Mouse (Mus musculus) midbrain, embryonic 15.5 days (tissue): ENCODE results near the gene Gm20388. TPM values are rescaled to one million over a fixed set of nuclear protein-coding genes. Genes with fewer than 3 reads are reported as not detected.

Experiments
- ATAC-seq: fragments of 200-750 bp; cut with Nextera tagmentation; replicated peaks from 2 replicates; pipeline ENCODE4 v1.8.0; 2017; ENCODE audit warnings: moderate TSS enrichment
- H3K27ac ChIP-seq: fragments of 300-500 bp; sonication (generic); 2 replicates; pipeline ENCODE4 v1.5.1; 2015; ENCODE audit warnings: mild to moderate bottlenecking, inconsistent platforms
- H3K27me3 ChIP-seq: fragments of 300-500 bp; sonication (generic); replicated peaks from 2 replicates; pipeline ENCODE4 v1.6.1; 2015; ENCODE audit warnings: inconsistent platforms
- H3K36me3 ChIP-seq: fragments of 300-500 bp; sonication (generic); replicated peaks from 2 replicates; pipeline ENCODE4 v1.6.1; 2015; ENCODE audit warnings: inconsistent platforms
- H3K4me1 ChIP-seq: fragments of 300-500 bp; sonication (generic); 2 replicates; pipeline ENCODE4 v1.6.1; 2015; ENCODE audit warnings: inconsistent platforms
- H3K4me2 ChIP-seq: fragments of 300-500 bp; sonication (generic); 2 replicates; pipeline ENCODE4 v1.6.1; 2015; ENCODE audit warnings: inconsistent platforms, mild to moderate bottlenecking, moderate library complexity
- H3K4me3 ChIP-seq: fragments of 300-500 bp; sonication (generic); 2 replicates; pipeline ENCODE4 v1.5.1; 2015; ENCODE audit warnings: mild to moderate bottlenecking, inconsistent platforms
- H3K9ac ChIP-seq: fragments of 300-500 bp; sonication (generic); 2 replicates; pipeline ENCODE4 v1.6.1; 2015; ENCODE audit warnings: mild to moderate bottlenecking, inconsistent platforms
- H3K9me3 ChIP-seq: fragments of 300-500 bp; sonication (generic); 2 replicates; pipeline ENCODE4 v1.6.1; 2016; ENCODE audit warnings: inconsistent platforms
- WGBS: fragments of 180-500 bp; shearing (Covaris S2); methylation state at CpG from one replicate; pipeline ENCODE4 v1.1.7; 2015; ENCODE audit warnings: mixed read lengths; 5-methylcytosine and 5-hydroxymethylcytosine counted together
- polyA plus RNA-seq: library from polyadenylated mRNA; unstranded; fragments of >200 nt; fragmentation: Nextera tagmentation; extraction: Ambion mirVana; gene quantifications from 2 replicates; pipeline ENCODE4 v1.2.1, GENCODE M21; 2015

Gm20388 gene
- polyA plus RNA-seq, 1 experiment from 2014 or later = 5.6 TPM

DNA sequence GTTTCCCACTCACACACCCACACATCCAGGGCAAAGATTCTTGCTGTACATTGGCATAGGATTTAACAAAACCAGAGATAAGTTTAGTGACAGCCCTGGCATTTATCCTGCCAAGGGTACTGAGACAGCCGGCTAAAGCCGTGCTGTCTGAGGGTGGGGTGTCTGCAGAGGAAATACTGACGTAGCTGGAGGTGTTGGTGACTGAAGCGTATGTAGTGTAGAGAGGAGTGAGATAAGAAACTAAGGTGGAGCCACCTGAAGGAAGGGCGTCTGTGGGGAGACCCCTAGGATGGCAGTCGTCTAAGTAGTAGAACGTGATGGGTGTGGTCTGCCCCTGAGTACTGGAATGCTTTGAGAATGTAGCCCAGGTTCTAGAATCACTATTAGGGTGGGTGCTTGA is 1941.8 kb downstream of the Gm20388 start:
- WGBS = 74% methylated on average over 7 of the region's 7 CpGs
- no peaks in the 10 kb centered on the region for H3K9me3 ChIP-seq
- H3K9ac ChIP-seq = no peak overlapping the region
- no peaks in the 10 kb centered on the region for H3K36me3 ChIP-seq
- H3K27me3 ChIP-seq = no peaks in the 10 kb centered on the region
- peaks cover 10% of the 10 kb centered on the region for H3K4me1 ChIP-seq
- no peak overlapping the region for H3K4me2 ChIP-seq
- no peak overlapping the region for H3K27ac ChIP-seq
- no peak for ATAC-seq
- H3K4me3 ChIP-seq = no peak overlapping the region

DNA sequence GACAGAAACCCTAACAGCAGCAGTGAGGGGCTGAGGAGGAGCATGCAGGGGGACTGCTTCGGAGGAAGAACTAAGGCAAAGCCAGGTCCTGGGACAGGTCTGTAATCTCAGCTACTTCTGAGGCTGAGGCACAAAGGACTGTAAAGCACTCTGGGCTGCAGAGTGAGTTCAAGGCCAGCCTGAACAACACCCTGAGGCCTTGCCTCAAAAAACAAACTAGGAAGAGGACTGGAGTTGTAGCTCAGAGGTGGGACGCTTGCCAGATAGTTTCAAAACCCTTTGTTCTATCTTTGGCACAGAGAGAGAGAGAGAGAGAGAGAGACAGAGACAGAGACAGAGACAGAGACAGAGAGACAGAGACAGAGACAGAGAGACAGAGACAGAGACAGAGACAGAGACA is 1942.9 kb downstream of the Gm20388 start:
- Histone ChIP-seq H3K4me1 (peaks cover 10% of the 10 kb centered on the region), H3K4me3 (no peak overlapping the region), H3K9me3 (no peaks in the 10 kb centered on the region), H3K4me2 (no peak overlapping the region), H3K9ac (no peak overlapping the region), H3K27ac (no peak overlapping the region), H3K36me3 (no peaks in the 10 kb centered on the region), H3K27me3 (no peaks in the 10 kb centered on the region)
- ATAC-seq = no peak
- 73% methylated on average over 2 of the region's 2 CpGs for WGBS

DNA sequence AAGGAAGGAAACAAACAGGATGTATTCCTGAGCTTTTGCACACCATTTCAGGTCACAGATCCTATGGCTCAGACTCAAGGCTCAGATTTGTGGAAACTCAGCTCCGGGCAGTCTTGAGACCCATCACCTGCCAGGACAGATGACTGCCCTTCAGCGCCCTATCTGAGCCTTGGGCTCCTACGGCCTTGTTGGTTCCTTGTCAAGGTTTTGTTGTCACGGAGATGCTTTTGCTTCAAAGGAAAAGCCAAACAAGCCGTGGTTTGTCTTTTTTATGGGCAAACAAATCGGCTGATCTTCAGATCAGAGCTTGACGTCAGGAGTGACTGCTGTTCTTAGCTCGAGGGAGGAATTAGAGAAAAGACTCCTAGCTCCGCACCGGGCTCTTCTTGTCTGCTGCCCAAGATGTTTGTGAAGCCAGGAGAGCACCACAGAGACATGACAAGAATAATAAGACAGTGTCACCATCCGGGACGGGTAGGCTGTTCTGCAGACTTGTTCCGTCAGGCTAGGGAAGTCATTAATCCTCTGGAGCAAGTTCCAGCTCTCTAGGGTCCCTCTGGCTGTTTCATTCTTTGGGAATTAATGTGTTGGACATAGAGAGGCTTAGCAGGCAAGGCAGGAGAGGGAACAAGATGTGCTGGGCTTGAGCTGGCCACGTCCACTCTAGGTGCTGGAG is 1945.6 kb downstream of the Gm20388 start:
- no peaks in the 10 kb centered on the region for H3K36me3 ChIP-seq
- H3K27ac ChIP-seq = no peak overlapping the region
- no peak overlapping the region for H3K4me3 ChIP-seq
- no peaks in the 10 kb centered on the region for H3K27me3 ChIP-seq
- peaks cover 5% of the 10 kb centered on the region for H3K4me1 ChIP-seq
- no peak overlapping the region for H3K9ac ChIP-seq
- 70% methylated on average over 14 of the region's 14 CpGs for WGBS
- H3K9me3 ChIP-seq = no peaks in the 10 kb centered on the region
- H3K4me2 ChIP-seq = no peak overlapping the region
- ATAC-seq = no peak

DNA sequence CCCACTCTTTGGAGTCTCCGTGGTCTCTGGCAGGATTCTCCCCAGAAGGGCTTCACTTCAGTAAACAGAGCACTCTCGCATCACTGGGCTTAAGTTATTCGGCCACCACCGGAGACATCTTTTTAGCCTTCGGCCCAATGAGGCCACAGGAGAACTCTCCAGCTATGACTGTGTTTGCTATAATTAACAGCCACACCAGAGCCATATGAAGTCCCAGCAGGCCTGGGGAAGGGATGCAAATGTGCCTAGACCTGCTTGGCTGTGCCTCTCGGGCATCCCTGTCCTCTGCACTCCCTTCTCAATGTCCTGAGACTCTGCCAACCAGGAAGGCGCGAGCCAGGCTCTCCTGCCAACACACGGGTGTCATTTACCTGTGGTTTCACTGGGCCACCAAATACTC is 1946.7 kb downstream of the Gm20388 start:
- WGBS = 49% methylated on average over 9 of the region's 9 CpGs
- Histone ChIP-seq H3K9me3 (no peaks in the 10 kb centered on the region), H3K27me3 (no peaks in the 10 kb centered on the region), H3K27ac (no peak overlapping the region), H3K36me3 (no peaks in the 10 kb centered on the region), H3K4me1 (no peaks in the 10 kb centered on the region), H3K4me2 (no peak overlapping the region), H3K9ac (no peak overlapping the region), H3K4me3 (no peak overlapping the region)
- no peak for ATAC-seq

DNA sequence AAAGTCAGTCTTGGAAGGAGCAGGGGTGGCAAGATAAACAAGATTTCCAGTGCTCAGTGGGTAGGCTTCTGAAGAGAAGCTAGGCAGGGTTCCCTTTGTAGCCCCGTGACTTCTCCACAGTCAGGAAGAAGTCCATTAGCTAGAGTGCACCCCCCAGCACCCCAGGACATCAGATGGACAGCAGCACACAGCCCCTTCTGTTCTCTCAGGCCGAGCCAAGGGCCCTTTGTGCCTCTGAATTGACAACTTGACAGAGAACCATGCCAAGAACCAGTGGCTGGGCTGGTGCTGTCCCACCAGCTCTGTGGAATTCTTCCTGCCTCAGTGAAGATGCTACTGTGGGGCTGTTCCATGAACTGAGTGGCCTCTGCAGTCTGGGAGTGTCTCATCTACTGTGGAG is 1947.1 kb downstream of the Gm20388 start:
- no peak for ATAC-seq
- no peak overlapping the region for H3K4me3 ChIP-seq
- H3K9ac ChIP-seq = no peak overlapping the region
- no peak overlapping the region for H3K4me2 ChIP-seq
- no peaks in the 10 kb centered on the region for H3K4me1 ChIP-seq
- H3K9me3 ChIP-seq = no peaks in the 10 kb centered on the region
- 62% methylated on average over 2 of the region's 2 CpGs for WGBS
- no peak overlapping the region for H3K27ac ChIP-seq
- H3K36me3 ChIP-seq = no peaks in the 10 kb centered on the region
- H3K27me3 ChIP-seq = no peaks in the 10 kb centered on the region

DNA sequence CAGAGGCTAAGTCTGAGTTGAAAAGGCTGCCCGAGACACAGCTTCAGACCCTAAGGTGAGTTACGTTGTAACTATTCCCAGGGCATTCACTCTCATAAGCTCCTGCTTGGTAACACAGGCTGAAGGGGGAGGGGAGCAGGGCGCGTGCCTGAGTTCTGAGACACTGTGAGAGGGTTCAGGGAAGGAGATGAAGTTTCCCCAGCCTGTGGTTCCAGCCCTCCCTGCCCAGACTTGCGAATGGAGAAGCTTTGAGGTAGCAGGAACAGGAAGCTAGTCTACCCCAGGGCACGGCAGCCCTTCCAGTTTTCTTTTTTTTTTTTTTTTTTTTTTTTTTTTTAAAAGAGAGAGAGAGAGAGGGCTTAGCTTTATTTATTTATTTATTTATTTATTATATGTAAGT is 1950.6 kb downstream of the Gm20388 start:
- Histone ChIP-seq H3K9me3 (no peaks in the 10 kb centered on the region), H3K36me3 (no peaks in the 10 kb centered on the region), H3K4me3 (no peak overlapping the region), H3K27ac (no peak overlapping the region), H3K27me3 (no peaks in the 10 kb centered on the region), H3K4me1 (no peaks in the 10 kb centered on the region), H3K4me2 (no peak overlapping the region), H3K9ac (no peak overlapping the region)
- no peak for ATAC-seq
- WGBS = 70% methylated on average over 6 of the region's 6 CpGs

DNA sequence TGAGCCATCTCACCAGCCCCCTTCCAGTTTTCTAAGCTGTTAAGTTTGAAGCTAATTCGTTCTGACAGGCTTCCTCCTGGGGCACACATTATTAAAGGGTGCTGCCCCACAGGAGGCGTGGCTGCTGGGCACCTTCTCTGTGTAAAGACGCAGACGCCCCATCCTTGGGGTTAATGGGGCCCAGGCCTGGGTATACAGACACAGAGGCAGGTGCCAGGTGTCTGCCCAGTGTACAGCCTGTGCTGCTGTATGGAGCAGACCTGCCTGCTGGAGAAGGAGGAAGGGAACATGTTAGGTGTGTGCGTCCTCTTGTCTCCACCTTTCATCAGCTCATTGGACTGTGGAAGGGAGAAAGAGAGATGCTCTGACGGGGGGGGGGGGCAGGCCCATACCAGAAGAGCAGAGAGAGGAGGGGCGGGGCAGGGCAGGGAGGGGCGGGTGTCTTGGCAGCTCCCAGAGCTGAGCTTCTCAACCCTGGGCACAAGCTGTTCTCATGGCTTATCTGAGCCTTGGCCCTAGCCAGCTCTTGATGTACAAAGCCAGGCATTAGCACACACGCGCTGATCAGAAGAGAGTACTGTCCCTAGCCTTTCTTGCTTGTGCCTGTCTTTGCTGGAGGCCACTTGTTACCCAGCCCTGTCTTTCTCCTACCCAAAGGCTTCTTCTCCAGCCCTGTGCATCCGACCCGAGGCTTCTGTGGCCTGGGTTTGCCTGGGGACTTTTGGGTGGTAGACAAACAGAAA is 1951.3 kb downstream of the Gm20388 start:
- Histone ChIP-seq H3K9ac (no peak overlapping the region), H3K9me3 (no peaks in the 10 kb centered on the region), H3K27ac (no peak overlapping the region), H3K27me3 (no peaks in the 10 kb centered on the region), H3K4me1 (no peaks in the 10 kb centered on the region), H3K4me3 (no peak overlapping the region), H3K36me3 (no peaks in the 10 kb centered on the region), H3K4me2 (no peak overlapping the region)
- no peak for ATAC-seq
- 72% methylated on average over 11 of the region's 12 CpGs for WGBS

DNA sequence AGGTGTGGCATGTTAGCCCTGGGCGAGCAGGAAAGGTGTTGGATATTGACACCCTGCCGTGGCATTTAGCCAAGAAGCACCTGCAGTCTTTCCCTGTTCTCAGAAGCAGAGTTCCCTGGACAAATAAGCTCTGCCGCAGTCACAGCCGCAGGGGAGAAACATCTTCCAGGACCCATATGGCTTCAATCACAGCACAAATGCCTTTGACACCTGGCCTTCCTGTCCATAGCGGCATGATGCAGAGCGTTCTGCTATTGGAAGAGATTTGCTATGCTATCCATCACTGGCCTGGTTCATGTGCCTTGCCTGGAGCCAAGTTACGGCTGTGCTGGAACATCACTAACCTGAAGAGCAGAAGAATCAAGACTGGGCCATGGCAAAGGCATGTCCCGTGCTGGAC is 1954.7 kb downstream of the Gm20388 start:
- Histone ChIP-seq H3K36me3 (no peaks in the 10 kb centered on the region), H3K4me2 (no peak overlapping the region), H3K27ac (no peak overlapping the region), H3K9me3 (no peaks in the 10 kb centered on the region), H3K4me3 (no peak overlapping the region), H3K27me3 (no peaks in the 10 kb centered on the region), H3K4me1 (no peaks in the 10 kb centered on the region), H3K9ac (no peak overlapping the region)
- ATAC-seq = no peak
- WGBS = 88% methylated on average over 8 of the region's 8 CpGs

DNA sequence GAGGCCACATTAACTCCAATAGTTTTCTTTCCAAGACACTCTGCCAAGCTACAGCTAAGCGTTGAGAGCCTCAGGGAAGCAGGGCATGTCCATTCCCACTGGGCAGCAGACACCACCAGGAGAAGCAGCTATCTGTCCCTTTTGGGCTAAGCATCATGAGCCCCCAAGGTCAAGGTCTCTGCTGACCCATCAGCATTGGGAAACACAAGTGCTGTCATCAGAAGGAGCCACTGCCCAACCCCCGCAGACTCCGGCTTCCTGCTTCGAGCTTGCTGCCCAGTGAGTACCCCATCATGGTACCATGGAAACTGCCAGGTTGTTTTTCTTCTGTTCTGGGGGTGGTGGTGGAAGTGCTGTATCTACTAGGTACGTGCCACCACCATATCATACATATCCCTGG is 1957.6 kb downstream of the Gm20388 start:
- 92% methylated on average over 5 of the region's 5 CpGs for WGBS
- Histone ChIP-seq H3K9me3 (no peaks in the 10 kb centered on the region), H3K4me2 (no peak overlapping the region), H3K27ac (no peak overlapping the region), H3K27me3 (no peaks in the 10 kb centered on the region), H3K9ac (no peak overlapping the region), H3K4me3 (no peak overlapping the region), H3K36me3 (no peaks in the 10 kb centered on the region), H3K4me1 (peaks cover 9% of the 10 kb centered on the region; the same call in 1 of the 2 replicates)
- no peak for ATAC-seq

DNA sequence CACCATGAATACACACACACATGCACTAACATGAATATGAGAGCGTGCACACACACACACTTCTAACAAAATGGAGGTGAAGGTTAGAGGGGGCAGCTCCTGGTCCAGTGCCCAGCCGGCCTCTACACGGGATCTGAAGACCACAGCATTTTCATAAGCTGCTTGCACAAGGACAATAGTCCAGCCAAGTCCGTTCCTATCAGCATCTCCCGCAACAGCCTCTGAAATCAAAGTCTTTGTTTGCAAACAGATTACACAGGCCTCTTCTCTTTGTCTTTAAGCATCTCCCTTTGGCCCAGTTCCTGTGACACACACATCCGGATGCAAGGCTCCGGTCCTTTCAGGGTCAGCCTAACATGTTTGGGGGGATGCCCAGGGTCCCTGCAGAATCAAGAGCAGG is 1958.3 kb downstream of the Gm20388 start:
- H3K27ac ChIP-seq = no peak overlapping the region

DNA sequence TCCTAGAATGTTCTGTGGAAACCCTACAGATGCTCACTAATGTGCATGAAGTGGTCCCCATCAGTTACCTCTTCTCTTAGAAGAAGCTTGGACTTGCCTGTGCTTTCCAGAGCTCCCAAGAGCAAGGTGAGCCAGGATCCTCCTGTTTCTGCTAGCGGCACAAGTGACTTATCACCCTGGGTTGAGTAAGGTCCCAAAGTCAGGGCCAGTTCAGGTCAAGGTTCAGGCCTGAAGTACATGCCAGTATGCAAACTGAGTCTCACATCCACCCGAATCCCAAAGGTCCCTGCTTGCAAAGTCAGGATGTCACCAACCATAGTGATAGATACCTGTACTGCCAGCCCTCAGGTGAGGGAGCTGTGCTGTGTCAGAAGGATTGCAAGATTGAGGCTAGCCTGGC is 1959.5 kb downstream of the Gm20388 start:
- H3K4me1 ChIP-seq = peaks cover 11% of the 10 kb centered on the region; the same call in 1 of the 2 replicates
- 93% methylated on average over 2 of the region's 2 CpGs for WGBS
- H3K36me3 ChIP-seq = no peaks in the 10 kb centered on the region
- no peaks in the 10 kb centered on the region for H3K9me3 ChIP-seq
- no peak for ATAC-seq
- H3K27me3 ChIP-seq = no peaks in the 10 kb centered on the region
- H3K27ac ChIP-seq = no peak overlapping the region
- no peak overlapping the region for H3K4me2 ChIP-seq
- H3K4me3 ChIP-seq = no peak overlapping the region
- no peak overlapping the region for H3K9ac ChIP-seq

More for the DNA sequence above, 1958.3 kb downstream of the Gm20388 start:
- Histone ChIP-seq H3K9me3 (no peaks in the 10 kb centered on the region), H3K4me2 (no peak overlapping the region), H3K9ac (no peak overlapping the region), H3K4me3 (no peak overlapping the region), H3K27me3 (no peaks in the 10 kb centered on the region), H3K36me3 (no peaks in the 10 kb centered on the region), H3K4me1 (peaks cover 9% of the 10 kb centered on the region; the same call in 1 of the 2 replicates)
- WGBS = 73% methylated on average over 7 of the region's 7 CpGs
- no peak for ATAC-seq

DNA sequence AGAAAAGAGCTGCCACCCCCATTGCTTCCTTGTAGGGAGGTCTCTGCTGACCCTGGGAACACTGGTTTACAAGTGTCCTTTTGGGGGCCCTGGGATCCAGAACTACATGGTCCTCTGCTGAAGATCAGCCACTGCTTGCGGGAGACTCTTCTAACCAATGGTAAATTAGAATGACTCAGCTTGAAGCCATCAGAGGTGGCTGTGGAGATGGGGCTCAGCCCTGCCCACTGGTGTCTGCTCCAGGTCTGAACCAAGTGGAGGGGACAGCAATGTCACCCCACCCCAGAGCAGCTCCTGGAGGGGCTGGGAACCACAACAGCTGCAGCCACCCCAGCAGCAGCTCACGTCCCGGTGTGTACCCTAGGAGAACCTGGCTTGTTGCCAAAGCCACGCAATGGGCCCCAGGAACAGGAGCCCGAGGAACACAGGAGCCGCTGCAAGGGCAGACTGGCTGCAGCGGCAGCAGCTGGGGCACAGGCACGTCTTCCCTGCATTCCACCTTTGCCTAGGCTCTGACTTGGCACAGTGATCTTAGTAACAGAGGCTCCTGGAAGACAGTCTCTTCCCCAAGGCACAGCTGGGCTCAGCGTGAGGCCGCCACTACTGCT is 1961.3 kb downstream of the Gm20388 start:
- 25% methylated on average over 10 of the region's 10 CpGs for WGBS
- no peak for ATAC-seq
- H3K27me3 ChIP-seq = no peaks in the 10 kb centered on the region
- peaks cover 11% of the 10 kb centered on the region; the same call in 1 of the 2 replicates for H3K4me1 ChIP-seq
- no peak overlapping the region for H3K27ac ChIP-seq
- H3K4me2 ChIP-seq = no peak overlapping the region
- no peak overlapping the region for H3K9ac ChIP-seq
- H3K4me3 ChIP-seq = no peak overlapping the region
- H3K9me3 ChIP-seq = no peaks in the 10 kb centered on the region
- H3K36me3 ChIP-seq = no peaks in the 10 kb centered on the region
